Mouse (Mus musculus) layer of hippocampus, adult 18-20 months (tissue): ENCODE measurements around the gene 1700022I11Rik. TPM values are rescaled to one million over a fixed set of nuclear protein-coding genes. Genes with fewer than 3 reads are reported as not detected.

ENCODE experiments used
- DNase-seq, 2 experiments: peaks; one replicate each; pipeline ENCODE4 v3.0.0; 2022; ENCODE audit warnings: low spot score in 2 of 2
- long read RNA-seq: library from polyadenylated mRNA; stranded (forward); transcript quantifications from one replicate; pipeline ENCODE4 v2.0.0, GENCODE M21; 2021
- total RNA-seq, 2 experiments: library from RNA; stranded (reverse); gene quantifications; 2 replicates each; pipeline ENCODE4 v1.2.3; 2021

The 1700022I11Rik gene
- total RNA-seq, result not detected
- long read RNA-seq, result 0 reads

GRCm38 (mm10) chr4:42969304-42969703 is at the start of gene 1700022I11Rik:
Gene 1700022I11Rik (plus strand): TSS chr4:42969604.
- DNase-seq, result no peak

- DNase-seq, result no peak
Measured at GRCm38 (mm10) chr4:42920726-42921125, 48.7 kb upstream of the 1700022I11Rik start.

- no peak for DNase-seq
Measured at GRCm38 (mm10) chr4:42921536-42921935, 47.9 kb upstream of the 1700022I11Rik start.

- DNase-seq, result no peak
Measured at GRCm38 (mm10) chr4:42922056-42922455, 47.3 kb upstream of the 1700022I11Rik start.

- DNase-seq, result no peak
Measured at GRCm38 (mm10) chr4:42922461-42922860, 46.9 kb upstream of the 1700022I11Rik start.

GRCm38 (mm10) chr4:42924095-42924710 is 45.2 kb upstream of the 1700022I11Rik start:
- DNase-seq, result no peak

- DNase-seq, result no peak
Measured at GRCm38 (mm10) chr4:42928209-42928608, 41.2 kb upstream of the 1700022I11Rik start.

- DNase-seq, result no peak
Measured at GRCm38 (mm10) chr4:42928952-42929351, 40.5 kb upstream of the 1700022I11Rik start.

GRCm38 (mm10) chr4:42932229-42932969 is 37.0 kb upstream of the 1700022I11Rik start:
- DNase-seq, result no peak

- peak in 1 of 2 experiments; percentile 19 for DNase-seq
Measured at GRCm38 (mm10) chr4:42933630-42934029, 35.8 kb upstream of the 1700022I11Rik start.

- DNase-seq, result peak; percentile 31 to 58
Measured at GRCm38 (mm10) chr4:42941396-42941795, 28.0 kb upstream of the 1700022I11Rik start.

GRCm38 (mm10) chr4:42943341-42943740 is 26.1 kb upstream of the 1700022I11Rik start:
- no peak for DNase-seq

GRCm38 (mm10) chr4:42944185-42944584 is 25.2 kb upstream of the 1700022I11Rik start:
- no peak for DNase-seq

- no peak for DNase-seq
Measured at GRCm38 (mm10) chr4:42945043-42945442, 24.4 kb upstream of the 1700022I11Rik start.

- DNase-seq, result no peak
Measured at GRCm38 (mm10) chr4:42945445-42945844, 24.0 kb upstream of the 1700022I11Rik start.

GRCm38 (mm10) chr4:42945952-42946351 is 23.5 kb upstream of the 1700022I11Rik start:
- DNase-seq, result peak; percentile 30 to 88

GRCm38 (mm10) chr4:42946733-42947290 is 22.6 kb upstream of the 1700022I11Rik start:
- DNase-seq, result peak; percentile 96 to 97

GRCm38 (mm10) chr4:42948527-42948926 is 20.9 kb upstream of the 1700022I11Rik start:
- DNase-seq, result peak; percentile 56 to 77

- no peak for DNase-seq
Measured at GRCm38 (mm10) chr4:42949051-42949675, 20.2 kb upstream of the 1700022I11Rik start.

GRCm38 (mm10) chr4:42949676-42950051 is 19.7 kb upstream of the 1700022I11Rik start, which contains the start of gene Dnajb5:
Gene Dnajb5 (plus strand): TSS chr4:42949814.
- DNase-seq, result peak; percentile 99

- peak; percentile 80 to 91 for DNase-seq
Measured at GRCm38 (mm10) chr4:42950065-42950558, 19.3 kb upstream of the 1700022I11Rik start.
